21 mouse cellular contexts compared by ENCODE assay signal in the genomic region with DNA sequence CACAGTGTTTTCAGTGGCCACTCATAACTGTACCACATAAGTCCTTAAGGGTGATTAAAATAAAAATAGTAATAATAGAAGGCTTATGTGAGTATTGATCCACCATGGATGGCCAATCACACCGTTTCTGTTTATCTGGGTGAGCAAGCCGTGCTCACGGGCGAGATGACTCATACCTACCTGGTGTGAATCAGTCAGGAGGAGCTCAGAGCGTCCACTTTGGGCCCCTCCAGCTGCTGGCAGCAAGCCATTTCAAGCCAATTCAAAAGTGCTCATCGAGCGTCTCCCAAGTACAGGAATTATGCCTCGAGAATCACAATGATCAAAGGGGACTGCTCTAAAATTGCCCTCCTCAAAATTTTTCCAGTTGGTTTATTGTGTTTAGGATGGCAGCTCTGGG.
DNase-seq lines count a peak whose midpoint lies in the region; ATAC-seq and TF ChIP-seq lines count a peak whose summit lies in the region.
"Had no signal": no experiment of that assay in that cellular context is flagged by ENCODE, and none has a peak within 500 bp of the region (broad histone marks: within the 10 kb centered on the region; RNA-seq: fewer than 3 reads in every experiment).

No protein-coding gene starts in this region.

- H3K9me3 ChIP-seq in lung, postnatal 0 days (ENCODE audit: low read length): no peaks in the 10 kb centered on the region
- no peaks in the 10 kb centered on the region for H3K9me3 ChIP-seq in stomach, postnatal 0 days (ENCODE audit: control insufficient read depth, low read length)
- H3K9me3 ChIP-seq: embryonic facial prominence, embryonic 13.5 days; heart, embryonic 13.5 days; neural tube, embryonic 13.5 days had no signal

- no peak for TF ChIP-seq CTCF in layer of hippocampus, adult 2 months (conservative IDR thresholded peaks at IDR 0.05)
- no peak for TF ChIP-seq CTCF in lung, postnatal 0 days (IDR thresholded peaks at IDR 0.05)
- TF ChIP-seq CTCF in stomach, postnatal 0 days (IDR thresholded peaks at IDR 0.05; ENCODE audit: low read depth): no peak

- no peak overlapping the region for H3K4me3 ChIP-seq in layer of hippocampus, adult 2 months
- no peak overlapping the region for H3K4me3 ChIP-seq in lung, postnatal 0 days (ENCODE audit: low read depth, low read length)
- no peak overlapping the region for H3K4me3 ChIP-seq in stomach, postnatal 0 days (ENCODE audit: low read depth, low read length)
- H3K4me3 ChIP-seq: embryonic facial prominence, embryonic 13.5 days; heart, embryonic 13.5 days; neural tube, embryonic 13.5 days had no signal

- H3K4me2 ChIP-seq in lung, postnatal 0 days (replicated peaks; ENCODE audit: low read depth, low read length): no peak overlapping the region
- H3K4me2 ChIP-seq in stomach, postnatal 0 days (replicated peaks; ENCODE audit: low read depth): no peak overlapping the region
- H3K4me2 ChIP-seq: embryonic facial prominence, embryonic 13.5 days; heart, embryonic 13.5 days; neural tube, embryonic 13.5 days had no signal

- H3K4me1 ChIP-seq in lung, postnatal 0 days (ENCODE audit: insufficient read depth, low read depth, low read length): no peaks in the 10 kb centered on the region
- H3K4me1 ChIP-seq in stomach, postnatal 0 days (replicated peaks; ENCODE audit: control insufficient read depth, insufficient read depth): no peaks in the 10 kb centered on the region
- H3K4me1 ChIP-seq: heart, embryonic 13.5 days had no signal

- H3K27ac ChIP-seq in layer of hippocampus, adult 2 months: peak overlapping the region; percentile 49
- no peak overlapping the region for H3K27ac ChIP-seq in lung, postnatal 0 days (ENCODE audit: low read length)
- no peak overlapping the region for H3K27ac ChIP-seq in stomach, postnatal 0 days (replicated peaks)
- H3K27ac ChIP-seq: embryonic facial prominence, embryonic 13.5 days; heart, embryonic 13.5 days; kidney, postnatal 0 days; neural tube, embryonic 13.5 days had no signal

- ATAC-seq in lung, postnatal 0 days: peak; percentile 68
- no peak; the same call in 1 of the 2 replicates for ATAC-seq in stomach, postnatal 0 days (ENCODE audit: low FRiP score, low TSS enrichment)
- ATAC-seq: forebrain, embryonic 16.5 days; liver, postnatal 0 days had no signal

- 35% methylated on average over 8 of the region's 8 CpGs for WGBS in lung, postnatal 0 days
- WGBS in stomach, postnatal 0 days: 29% methylated on average over 8 of the region's 8 CpGs

- no peaks in the 10 kb centered on the region for H3K36me3 ChIP-seq in lung, postnatal 0 days (ENCODE audit: insufficient read depth, low read length)
- H3K36me3 ChIP-seq in stomach, postnatal 0 days (ENCODE audit: control insufficient read depth, insufficient read depth, low read length): no peaks in the 10 kb centered on the region
- H3K36me3 ChIP-seq: embryonic facial prominence, embryonic 13.5 days; heart, embryonic 13.5 days; neural tube, embryonic 13.5 days had no signal

- H3K27me3 ChIP-seq in lung, postnatal 0 days (replicated peaks; ENCODE audit: insufficient read depth, low read length): no peaks in the 10 kb centered on the region
- H3K27me3 ChIP-seq in stomach, postnatal 0 days (ENCODE audit: control insufficient read depth, insufficient read depth, low read length): no peaks in the 10 kb centered on the region
- H3K27me3 ChIP-seq: CH12.LX; neural tube, embryonic 13.5 days had no signal

- TF ChIP-seq EP300 in lung, postnatal 0 days (IDR thresholded peaks at IDR 0.05): 0 out of 2 replicates have a peak, but pooled peaks have one; percentile 15
- TF ChIP-seq EP300 in stomach, postnatal 0 days (optimal IDR thresholded peaks at IDR 0.05): no peak

- no peak overlapping the region for H3K9ac ChIP-seq in lung, postnatal 0 days (replicated peaks; ENCODE audit: low read depth)
- no peak overlapping the region for H3K9ac ChIP-seq in stomach, postnatal 0 days (ENCODE audit: low read length)
- H3K9ac ChIP-seq: embryonic facial prominence, embryonic 13.5 days; heart, embryonic 13.5 days; liver, postnatal 0 days; neural tube, embryonic 13.5 days had no signal

- DNase-seq in cerebellum, adult 18-20 months: peak; percentile 43 to 53
- DNase-seq in cerebellum, postnatal 4 days (ENCODE audit: low spot score in 2 of 2): no peak
- DNase-seq in layer of hippocampus, adult 2 months (ENCODE audit: low spot score in 2 of 2): no peak
- no peak for DNase-seq in layer of hippocampus, adult 11-12 months (ENCODE audit: low spot score)
- DNase-seq in lung, postnatal 0 days (ENCODE audit: low spot score): peak; percentile 48
- peak; percentile 45 for DNase-seq in stomach, postnatal 0 days (ENCODE audit: low spot score)
- no peak for DNase-seq in B cell, adult 2 months
- no peak for DNase-seq in frontal cortex, postnatal 10 days (ENCODE audit: low spot score in 2 of 2)
- DNase-seq: adrenal gland, postnatal 10 days; heart, postnatal 36 days; layer of hippocampus, postnatal 36 days; liver; liver, postnatal 0 days; right cerebral cortex, postnatal 25 days; thymus, postnatal 4 days had no signal

Comparison
In these comparisons a context has a peak if more than half of its experiments do, and no peak if none do; other contexts are left out.
1. DNase-seq: peak in cerebellum, adult 18-20 months (2 of 2), lung, postnatal 0 days (single experiment) and stomach, postnatal 0 days (single experiment); none in cerebellum, postnatal 4 days (0 of 2), layer of hippocampus, adult 2 months (0 of 2), layer of hippocampus, adult 11-12 months (single experiment), B cell, adult 2 months (0 of 2) and frontal cortex, postnatal 10 days (0 of 2).